Mouse (Mus musculus) small intestine, adult 2 months (tissue): ENCODE measurements at regions not wholly inside any gene's neighbourhood (a gene's known extent, or its start where the extent isn't known, plus 50 kb on each side); places are given as distances from the start of the nearest gene placed in this dataset.
"Not testable (repeated sequence)": the region's sequence is repeated elsewhere in the genome, so short reads cannot be mapped to it uniquely, and the experiment has no call there.

ENCODE experiments used
- CTCF ChIP-seq: fragments of 200-500 bp; IDR thresholded peaks from 2 replicates; pipeline ENCODE4 v1.5.1; 2012; ENCODE audit warnings: low read depth, mild to moderate bottlenecking, control low read depth, inconsistent platforms, low read length, moderate library complexity, mixed read lengths; ENCODE audit not compliant: insufficient replicate concordance, insufficient read length; ENCODE audit errors: extremely low read depth
- POLR2A ChIP-seq: fragments of 200-500 bp; IDR thresholded peaks from 2 replicates; pipeline ENCODE4 v1.6.1; 2012; ENCODE audit warnings: low read depth, mild to moderate bottlenecking, control low read depth, inconsistent platforms, low read length, moderate library complexity

GRCm38 (mm10) chr4:143035089-143035488, 177.7 kb downstream of the Prdm2 start:
- not testable (repeated sequence) for TF ChIP-seq CTCF, POLR2A
